Mouse (Mus musculus): ENCODE results near the gene Med27. TPM values are rescaled to one million over a fixed set of nuclear protein-coding genes. Genes with fewer than 3 reads are reported as not detected.

The Med27 gene
- polyA plus RNA-seq, 1 experiment from 2014 or later, result 65.9 TPM

DNA sequence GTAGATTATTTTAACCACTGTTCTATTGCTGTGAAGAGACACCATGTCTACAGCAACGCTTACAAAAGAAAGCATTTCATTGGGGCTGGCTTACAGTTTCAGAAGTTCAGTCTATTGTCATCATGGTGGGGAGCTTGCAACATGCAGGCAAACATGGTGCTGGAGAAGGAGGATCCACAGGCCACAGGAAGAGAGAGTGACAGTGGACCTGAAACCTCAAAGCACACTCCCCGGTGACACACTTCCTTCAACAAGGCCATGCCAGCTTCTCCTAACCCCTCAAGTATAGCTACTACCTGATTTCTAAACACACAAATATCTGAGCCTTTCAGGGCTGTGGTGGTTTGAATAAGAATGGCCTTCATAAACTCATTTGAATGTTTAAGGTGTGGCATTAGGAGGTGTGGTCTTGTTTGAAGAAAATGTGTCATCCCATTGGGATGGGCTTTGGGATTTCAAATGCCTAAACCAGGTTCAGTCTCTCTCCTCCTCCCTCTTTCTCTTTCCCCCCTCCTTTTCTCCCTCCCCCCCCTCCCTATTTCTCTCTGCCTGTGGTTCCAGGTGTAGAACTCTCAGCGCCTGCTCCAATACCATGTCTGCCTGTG lies 111.8 kb downstream of the Med27 start:
- H3K9ac ChIP-seq (ENCODE audit: low read length), result no peak overlapping the region
- no peaks in the 10 kb centered on the region for H3K9me3 ChIP-seq (ENCODE audit: control insufficient read depth, low read length)
- H3K36me3 ChIP-seq (ENCODE audit: control insufficient read depth, insufficient read depth, low read length), result no peaks in the 10 kb centered on the region
- no peak overlapping the region for H3K27ac ChIP-seq (ENCODE audit: low read depth, low read length)
- H3K27me3 ChIP-seq (ENCODE audit: control insufficient read depth, insufficient read depth, low read length), result no peaks in the 10 kb centered on the region
- no peak overlapping the region for H3K4me2 ChIP-seq (ENCODE audit: low read depth, low read length, severe bottlenecking)
- ATAC-seq (replicated peaks; ENCODE audit: low FRiP score) (no peak), DNase-seq (ENCODE audit: low spot score) (no peak)
- H3K4me1 ChIP-seq (replicated peaks; ENCODE audit: control insufficient read depth, insufficient read depth, low read length), result peaks cover 10% of the 10 kb centered on the region
- no peak overlapping the region for H3K4me3 ChIP-seq (ENCODE audit: low read depth, low read length)
- WGBS, result 93% methylated on average over 3 of the region's 3 CpGs

DNA sequence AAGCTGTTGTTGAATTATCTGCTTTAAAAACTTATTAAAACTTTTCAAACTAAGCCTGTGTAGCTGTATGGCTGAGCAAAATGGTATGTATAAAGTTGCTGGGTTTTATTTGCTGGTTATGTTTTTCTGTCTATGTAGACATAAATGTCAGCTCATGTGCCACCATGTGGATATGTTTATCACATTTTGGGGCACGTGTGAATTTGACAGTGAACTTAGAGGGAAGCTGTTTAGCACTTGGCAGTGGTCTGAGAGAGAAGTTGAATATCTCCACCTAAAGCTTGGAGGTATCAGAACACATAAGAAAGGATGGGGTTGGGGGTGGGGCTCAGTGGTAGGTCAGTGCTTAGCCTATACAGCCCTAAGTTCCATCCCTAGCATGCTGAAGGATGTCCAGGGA lies 113.0 kb downstream of the Med27 start:
- no peak overlapping the region for H3K27ac ChIP-seq (ENCODE audit: low read depth, low read length)
- no peaks in the 10 kb centered on the region for H3K27me3 ChIP-seq (ENCODE audit: control insufficient read depth, insufficient read depth, low read length)
- no peak overlapping the region for H3K9ac ChIP-seq (ENCODE audit: low read length)
- DNase-seq (ENCODE audit: low spot score), result no peak
- 82% methylated on average over 1 of the region's 1 CpGs for WGBS
- H3K36me3 ChIP-seq (ENCODE audit: control insufficient read depth, insufficient read depth, low read length), result no peaks in the 10 kb centered on the region
- ATAC-seq (replicated peaks; ENCODE audit: low FRiP score), result no peak
- no peaks in the 10 kb centered on the region for H3K9me3 ChIP-seq (ENCODE audit: control insufficient read depth, low read length)
- no peak overlapping the region for H3K4me3 ChIP-seq (ENCODE audit: low read depth, low read length)
- no peak overlapping the region for H3K4me2 ChIP-seq (ENCODE audit: low read depth, low read length, severe bottlenecking)
- peaks cover 8% of the 10 kb centered on the region for H3K4me1 ChIP-seq (replicated peaks; ENCODE audit: control insufficient read depth, insufficient read depth, low read length)

DNA sequence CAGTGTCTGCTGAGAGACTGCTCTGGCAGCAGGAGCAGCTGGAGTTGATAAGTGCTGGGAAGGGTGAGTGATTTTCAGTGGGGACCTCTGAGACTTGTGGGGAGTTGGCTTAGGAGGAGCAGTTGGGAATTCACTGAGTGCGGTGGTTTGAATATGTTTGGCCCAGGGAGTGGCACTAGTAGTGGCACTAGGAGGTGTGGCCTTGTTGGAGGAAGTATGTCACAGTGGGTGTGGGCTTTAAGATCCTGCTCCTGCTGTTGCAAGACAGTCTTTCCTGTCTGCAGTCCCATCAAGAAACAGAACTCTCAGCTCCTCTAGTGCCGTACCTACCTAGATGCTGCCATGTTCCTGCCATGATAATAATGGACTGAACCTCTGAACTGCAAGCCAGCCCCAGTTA lies 115.2 kb downstream of the Med27 start:
- ATAC-seq (replicated peaks; ENCODE audit: low FRiP score) (no peak), DNase-seq (ENCODE audit: low spot score) (no peak)
- Histone ChIP-seq H3K36me3 (ENCODE audit: control insufficient read depth, insufficient read depth, low read length) (no peaks in the 10 kb centered on the region), H3K4me2 (ENCODE audit: low read depth, low read length, severe bottlenecking) (no peak overlapping the region), H3K27ac (ENCODE audit: low read depth, low read length) (no peak overlapping the region), H3K9me3 (ENCODE audit: control insufficient read depth, low read length) (no peaks in the 10 kb centered on the region), H3K4me1 (replicated peaks; ENCODE audit: control insufficient read depth, insufficient read depth, low read length) (peaks cover 11% of the 10 kb centered on the region), H3K9ac (ENCODE audit: low read length) (no peak overlapping the region), H3K27me3 (ENCODE audit: control insufficient read depth, insufficient read depth, low read length) (no peaks in the 10 kb centered on the region), H3K4me3 (ENCODE audit: low read depth, low read length) (no peak overlapping the region)
- 89% methylated on average over 2 of the region's 2 CpGs for WGBS

DNA sequence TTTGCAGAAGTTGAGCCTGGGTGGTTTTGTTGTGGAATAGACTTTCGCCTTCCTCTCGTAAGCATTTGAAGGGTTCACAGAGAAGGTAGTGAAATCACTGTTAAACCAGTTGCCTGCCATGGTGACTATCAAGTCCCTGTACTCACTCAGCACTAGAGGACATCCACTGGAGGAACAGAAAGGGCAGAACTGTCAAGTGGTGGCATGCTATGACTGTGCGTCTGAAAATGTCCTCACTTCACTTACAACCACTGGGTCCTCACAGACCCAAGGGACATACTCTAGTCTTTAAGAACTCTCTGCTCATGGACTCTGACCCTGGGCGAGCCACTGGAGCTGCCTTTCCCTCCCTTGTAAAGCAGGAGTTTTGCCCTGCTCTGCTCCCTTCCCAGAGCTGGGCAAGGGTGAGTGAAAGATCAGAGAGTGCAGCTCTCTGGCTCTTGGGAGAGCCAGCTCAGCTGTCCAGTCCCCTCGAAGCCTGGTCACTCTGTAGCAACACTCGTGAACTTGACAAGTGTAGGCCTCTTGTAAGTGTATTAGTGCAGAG lies 116.5 kb downstream of the Med27 start:
- Histone ChIP-seq H3K4me2 (ENCODE audit: low read depth, low read length, severe bottlenecking) (no peak overlapping the region), H3K36me3 (ENCODE audit: control insufficient read depth, insufficient read depth, low read length) (no peaks in the 10 kb centered on the region), H3K4me3 (ENCODE audit: low read depth, low read length) (no peak overlapping the region), H3K9ac (ENCODE audit: low read length) (no peak overlapping the region), H3K27ac (ENCODE audit: low read depth, low read length) (no peak overlapping the region), H3K9me3 (ENCODE audit: control insufficient read depth, low read length) (no peaks in the 10 kb centered on the region), H3K27me3 (ENCODE audit: control insufficient read depth, insufficient read depth, low read length) (no peaks in the 10 kb centered on the region), H3K4me1 (replicated peaks; ENCODE audit: control insufficient read depth, insufficient read depth, low read length) (peaks cover 11% of the 10 kb centered on the region)
- ATAC-seq (replicated peaks; ENCODE audit: low FRiP score) (no peak), DNase-seq (ENCODE audit: low spot score) (no peak)
- 85% methylated on average over 6 of the region's 6 CpGs for WGBS

DNA sequence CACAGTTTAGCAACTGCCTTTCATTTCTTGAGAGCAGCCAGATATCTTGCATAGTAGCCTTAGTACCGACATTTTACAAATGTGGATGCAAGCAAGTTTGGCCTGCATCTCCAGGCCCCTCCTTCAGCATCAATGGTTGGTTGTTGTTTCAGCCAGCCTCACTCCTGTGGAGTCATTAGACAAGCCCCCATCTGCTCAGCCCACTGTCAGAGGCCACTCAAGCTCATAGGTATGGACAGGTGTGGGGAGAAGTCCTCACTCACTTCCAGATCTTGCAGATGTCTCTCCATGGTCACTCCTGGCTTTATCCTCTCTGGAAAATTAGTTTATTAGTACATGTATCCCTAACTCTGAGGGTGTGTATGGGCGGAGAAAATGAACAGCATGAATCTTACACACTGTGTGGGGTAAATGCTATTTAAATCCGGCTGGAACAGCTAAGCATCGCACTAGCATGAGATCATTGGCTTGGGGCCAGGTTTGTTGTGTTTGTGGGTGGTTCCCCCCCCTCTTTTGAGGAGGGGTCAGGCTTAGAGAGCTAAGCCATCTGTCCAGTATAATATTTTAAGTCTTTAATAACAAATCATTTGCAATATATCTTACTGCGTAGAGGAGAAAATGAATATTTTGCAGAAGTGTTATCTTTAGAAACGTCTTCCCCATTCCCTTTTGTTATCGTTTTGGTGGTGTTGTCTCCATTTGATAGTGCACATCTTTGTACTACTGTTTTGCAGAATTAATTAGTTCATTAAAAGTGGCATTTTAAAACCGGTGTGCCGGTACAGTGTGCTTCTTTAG lies 118.4 kb downstream of the Med27 start:
- H3K4me2 ChIP-seq (ENCODE audit: low read depth, low read length, severe bottlenecking), result no peak overlapping the region
- H3K9ac ChIP-seq (ENCODE audit: low read length), result no peak overlapping the region
- H3K9me3 ChIP-seq (ENCODE audit: control insufficient read depth, low read length), result no peaks in the 10 kb centered on the region
- no peak overlapping the region for H3K4me3 ChIP-seq (ENCODE audit: low read depth, low read length)
- peaks cover 11% of the 10 kb centered on the region for H3K4me1 ChIP-seq (replicated peaks; ENCODE audit: control insufficient read depth, insufficient read depth, low read length)
- WGBS, result 54% methylated on average over 9 of the region's 9 CpGs
- peak; percentile 74 for ATAC-seq (replicated peaks; ENCODE audit: low FRiP score)
- peak; percentile 69 for DNase-seq (ENCODE audit: low spot score)
- peak overlapping the region; percentile 57 for H3K27ac ChIP-seq (ENCODE audit: low read depth, low read length)
- H3K27me3 ChIP-seq (ENCODE audit: control insufficient read depth, insufficient read depth, low read length), result no peaks in the 10 kb centered on the region
- H3K36me3 ChIP-seq (ENCODE audit: control insufficient read depth, insufficient read depth, low read length), result no peaks in the 10 kb centered on the region

DNA sequence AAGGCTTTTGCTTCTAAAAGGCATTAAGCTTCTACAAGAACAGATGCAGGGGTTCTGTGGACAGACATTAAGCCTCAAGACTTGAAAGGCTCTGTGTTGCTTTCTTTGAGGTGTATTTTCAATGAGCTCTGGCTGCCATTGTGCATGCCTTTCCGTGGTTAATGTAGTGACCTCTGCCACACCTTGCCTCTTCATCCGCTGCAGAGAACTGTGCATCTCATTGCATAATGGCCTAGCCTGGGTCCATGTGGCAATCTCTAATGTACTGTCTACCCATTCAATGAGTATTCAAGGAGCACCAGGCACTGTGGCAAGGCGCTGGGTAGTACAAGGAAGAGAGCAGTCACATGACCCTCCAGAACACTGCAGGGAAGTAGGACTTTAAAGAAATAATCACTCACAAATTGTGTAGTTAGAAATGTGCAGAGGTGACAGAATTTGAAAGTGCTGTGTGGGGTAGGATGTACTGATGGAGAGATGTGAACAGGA lies 119.1 kb downstream of the Med27 start:
- H3K9me3 ChIP-seq (ENCODE audit: control insufficient read depth, low read length), result no peaks in the 10 kb centered on the region
- H3K36me3 ChIP-seq (ENCODE audit: control insufficient read depth, insufficient read depth, low read length), result no peaks in the 10 kb centered on the region
- H3K4me3 ChIP-seq (ENCODE audit: low read depth, low read length), result no peak overlapping the region
- peaks cover 11% of the 10 kb centered on the region for H3K4me1 ChIP-seq (replicated peaks; ENCODE audit: control insufficient read depth, insufficient read depth, low read length)
- no peak overlapping the region for H3K4me2 ChIP-seq (ENCODE audit: low read depth, low read length, severe bottlenecking)
- no peak overlapping the region for H3K9ac ChIP-seq (ENCODE audit: low read length)
- H3K27me3 ChIP-seq (ENCODE audit: control insufficient read depth, insufficient read depth, low read length), result no peaks in the 10 kb centered on the region
- WGBS, result 43% methylated on average over 3 of the region's 3 CpGs
- peak overlapping the region; percentile 57; the same call in 1 of the 2 replicates for H3K27ac ChIP-seq (ENCODE audit: low read depth, low read length)
- DNase-seq (ENCODE audit: low spot score) (peak; percentile 59), ATAC-seq (replicated peaks; ENCODE audit: low FRiP score) (peak; percentile 71)

DNA sequence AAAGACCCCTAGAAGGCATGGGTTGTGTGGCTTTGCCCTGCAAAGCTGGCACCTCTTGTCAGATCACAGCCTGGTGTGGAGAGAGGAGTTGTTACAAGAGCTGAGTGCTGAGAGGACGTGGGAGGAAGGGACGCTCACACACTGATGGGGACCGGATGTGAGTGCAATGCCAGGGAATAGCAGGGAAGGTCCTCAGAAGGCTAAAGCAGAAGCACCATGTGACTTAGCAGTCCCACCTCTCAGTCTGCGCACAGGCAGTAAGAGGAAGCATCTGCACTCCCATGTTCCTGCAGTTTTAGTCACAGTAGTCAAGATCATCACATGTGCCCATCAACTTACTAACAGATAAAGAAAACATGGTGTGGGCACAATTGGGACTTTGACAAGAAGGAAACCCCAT lies 119.8 kb downstream of the Med27 start:
- ATAC-seq (replicated peaks; ENCODE audit: low FRiP score) (no peak), DNase-seq (ENCODE audit: low spot score) (no peak)
- Histone ChIP-seq H3K4me2 (ENCODE audit: low read depth, low read length, severe bottlenecking) (no peak overlapping the region), H3K4me3 (ENCODE audit: low read depth, low read length) (no peak overlapping the region), H3K9ac (ENCODE audit: low read length) (no peak overlapping the region), H3K27me3 (ENCODE audit: control insufficient read depth, insufficient read depth, low read length) (no peaks in the 10 kb centered on the region), H3K36me3 (ENCODE audit: control insufficient read depth, insufficient read depth, low read length) (no peaks in the 10 kb centered on the region), H3K27ac (ENCODE audit: low read depth, low read length) (peak overlapping the region; percentile 37; the same call in 1 of the 2 replicates), H3K9me3 (ENCODE audit: control insufficient read depth, low read length) (no peaks in the 10 kb centered on the region), H3K4me1 (replicated peaks; ENCODE audit: control insufficient read depth, insufficient read depth, low read length) (peaks cover 11% of the 10 kb centered on the region)
- 78% methylated on average over 4 of the region's 4 CpGs for WGBS

DNA sequence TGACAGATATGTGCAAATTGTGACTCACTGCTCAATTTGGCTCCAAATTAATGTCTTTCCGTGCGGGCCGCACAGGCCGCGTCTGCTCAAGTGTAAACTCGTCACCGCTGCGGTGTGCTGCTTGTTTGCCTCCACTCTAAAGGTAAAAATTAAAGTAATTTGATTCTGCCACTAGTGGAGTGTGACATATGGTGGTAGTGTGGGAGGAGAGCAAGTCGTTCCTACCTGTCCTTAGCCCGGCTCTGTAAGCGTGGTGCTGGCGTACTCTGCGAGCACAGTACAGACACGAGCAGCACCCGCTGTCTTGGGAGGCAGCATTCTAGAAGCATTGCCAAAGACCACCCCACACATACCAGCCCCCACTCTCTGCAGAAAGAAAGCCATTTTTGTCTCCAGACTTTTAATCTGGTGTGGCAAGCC lies 121.9 kb downstream of the Med27 start:
- Histone ChIP-seq H3K27ac (ENCODE audit: low read depth, low read length) (no peak overlapping the region), H3K9ac (ENCODE audit: low read length) (no peak overlapping the region), H3K9me3 (ENCODE audit: control insufficient read depth, low read length) (no peaks in the 10 kb centered on the region), H3K36me3 (ENCODE audit: control insufficient read depth, insufficient read depth, low read length) (no peaks in the 10 kb centered on the region), H3K4me2 (ENCODE audit: low read depth, low read length, severe bottlenecking) (no peak overlapping the region), H3K4me1 (replicated peaks; ENCODE audit: control insufficient read depth, insufficient read depth, low read length) (peaks cover 11% of the 10 kb centered on the region), H3K27me3 (ENCODE audit: control insufficient read depth, insufficient read depth, low read length) (no peaks in the 10 kb centered on the region), H3K4me3 (ENCODE audit: low read depth, low read length) (no peak overlapping the region)
- DNase-seq (ENCODE audit: low spot score) (no peak), ATAC-seq (replicated peaks; ENCODE audit: low FRiP score) (no peak)
- WGBS, result 78% methylated on average over 15 of the region's 15 CpGs
